Mouse (Mus musculus): Measurements from ENCODE around the gene Ifi207.
"Not testable (repeated sequence)": the region's sequence is repeated elsewhere in the genome, so short reads cannot be mapped to it uniquely, and the experiment has no call there.

Gene Ifi207

GRCm38 (mm10) chr1:173741656-173742055 is at the start of gene Ifi207:
Gene Ifi207 (minus strand): TSS chr1:173741747.
- DNase-seq, result no peak

- not testable (repeated sequence) for DNase-seq
These were observed 31.9 kb upstream of the Ifi207 start for GRCm38 (mm10) chr1:173773457-173773856.

- peak; percentile 6 for DNase-seq
These were observed 25.5 kb upstream of the Ifi207 start, which contains the start of gene Ifi204 for GRCm38 (mm10) chr1:173766848-173767617. Gene Ifi204 (minus strand): TSS chr1:173766943.

GRCm38 (mm10) chr1:173760032-173760431 is 18.5 kb upstream of the Ifi207 start:
- not testable (repeated sequence) for DNase-seq

- no peak for DNase-seq
These were observed 715 bp upstream of the Ifi207 start for GRCm38 (mm10) chr1:173742262-173742661.

GRCm38 (mm10) chr1:173740537-173740936 is 1.0 kb downstream of the Ifi207 start:
- no peak for DNase-seq

GRCm38 (mm10) chr1:173736986-173737385 is 4.6 kb downstream of the Ifi207 start:
- DNase-seq, result no peak

- not testable (repeated sequence) for DNase-seq
These were observed 6.5 kb downstream of the Ifi207 start for GRCm38 (mm10) chr1:173735015-173735414.

GRCm38 (mm10) chr1:173733219-173733618 is 8.3 kb downstream of the Ifi207 start:
- peak; percentile 3 for DNase-seq

- DNase-seq, result no peak
These were observed 47.3 kb downstream of the Ifi207 start for GRCm38 (mm10) chr1:173694270-173694669.

- not testable (repeated sequence) for DNase-seq
These were observed 62.9 kb downstream of the Ifi207 start for GRCm38 (mm10) chr1:173678605-173679004.

GRCm38 (mm10) chr1:173673458-173674097 is 68.0 kb downstream of the Ifi207 start, which contains the start of gene Ifi208:
Gene Ifi208 (plus strand): TSS chr1:173673675.
- not testable (repeated sequence) for DNase-seq
